Mouse (Mus musculus) bone marrow macrophage, adult 2 months (primary cell): Measurements from ENCODE around the gene Sfxn3.

Experiments
- CTCF ChIP-seq: IDR thresholded peaks from 2 replicates; pipeline ENCODE4 v1.5.1; 2012; ENCODE audit warnings: low read depth, mild to moderate bottlenecking, low read length, moderate library complexity
- POLR2A ChIP-seq: IDR thresholded peaks from 2 replicates; pipeline ENCODE4 v1.6.1; 2012; ENCODE audit warnings: mild to moderate bottlenecking, low read depth, low read length, borderline replicate concordance

- TF ChIP-seq POLR2A (no peak), CTCF (no peak)
Measured at GRCm38 (mm10) chr19:45023993-45024392, 23.3 kb upstream of the Sfxn3 start.
